Mouse (Mus musculus) hindbrain, embryonic 10.5 days (tissue): ENCODE data around the gene Znhit2. TPM values are rescaled to one million over a fixed set of nuclear protein-coding genes. Genes with fewer than 3 reads are reported as not detected.
A peak's percentile ranks its signal among the peaks of the same experiment; 100 is the strongest.

ENCODE experiments used
- DNase-seq: peaks from one replicate; pipeline ENCODE4 v3.0.0-alpha.2; 2017; ENCODE audit warnings: low spot score
- H3K27ac ChIP-seq: fragments of 300-500 bp; sonication (generic); 2 replicates; pipeline ENCODE4 v1.5.1; 2016; ENCODE audit warnings: mild to moderate bottlenecking, moderate library complexity
- H3K27me3 ChIP-seq: fragments of 300-500 bp; sonication (generic); 2 replicates; pipeline ENCODE4 v1.6.1; 2016; ENCODE audit warnings: mild to moderate bottlenecking; ENCODE audit not compliant: poor library complexity, insufficient read depth, severe bottlenecking
- H3K36me3 ChIP-seq: fragments of 300-500 bp; sonication (generic); 2 replicates; pipeline ENCODE4 v1.6.1; 2016; ENCODE audit warnings: mild to moderate bottlenecking, moderate library complexity
- H3K4me1 ChIP-seq: fragments of 300-500 bp; sonication (generic); replicated peaks from 2 replicates; pipeline ENCODE4 v1.6.1; 2016; ENCODE audit warnings: mild to moderate bottlenecking
- H3K4me3 ChIP-seq: fragments of 300-500 bp; sonication (generic); 2 replicates; pipeline ENCODE4 v1.5.1; 2016; ENCODE audit warnings: mild to moderate bottlenecking, moderate library complexity
- H3K9me3 ChIP-seq: fragments of 300-500 bp; sonication (generic); 2 replicates; pipeline ENCODE4 v1.6.1; 2016; ENCODE audit warnings: mild to moderate bottlenecking, moderate library complexity
- WGBS: fragments of 180-500 bp; shearing (Covaris S2); methylation state at CpG from one replicate; pipeline ENCODE4 v1.1.7; 2016; 5-methylcytosine and 5-hydroxymethylcytosine counted together
- polyA plus RNA-seq: library from polyadenylated mRNA; unstranded; fragments of >200 nt; fragmentation: Nextera tagmentation; extraction: Ambion mirVana; gene quantifications from 2 replicates; pipeline ENCODE4 v1.2.1, GENCODE M21; 2016

The Znhit2 gene
- polyA plus RNA-seq, result 38.3 and 41.9 TPM in 2 replicates

DNA sequence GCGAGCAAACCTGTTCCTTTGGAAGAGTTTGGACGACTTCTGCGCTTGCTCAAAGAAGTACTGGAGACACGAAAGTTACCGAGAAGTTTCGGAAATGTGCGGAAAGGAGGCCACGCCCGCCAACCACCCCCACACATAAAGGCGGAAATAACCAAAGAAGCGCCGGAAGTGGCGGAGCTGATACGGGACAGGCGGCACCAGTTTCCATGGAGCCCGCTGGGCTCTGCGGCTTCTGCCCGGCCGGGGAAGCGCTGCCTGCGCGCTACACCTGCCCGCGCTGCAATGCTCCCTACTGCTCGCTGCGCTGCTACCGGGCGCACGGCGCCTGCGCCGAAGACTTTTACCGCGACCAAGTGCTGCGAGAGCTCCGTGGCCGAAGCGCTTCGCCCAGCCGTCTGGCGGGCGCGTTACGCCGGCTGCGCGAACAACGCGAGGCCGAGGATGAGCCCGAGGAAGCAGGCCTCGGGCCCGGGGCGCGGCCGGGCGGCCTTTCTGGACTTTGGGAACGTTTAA lies at the start of gene Znhit2:
TSS of gene Znhit2 (plus strand) at position 172 of the 513 bp plus-strand sequence.
- no peaks in the 10 kb centered on the region for H3K9me3 ChIP-seq
- under 1% methylated on average over 58 of the region's 58 CpGs for WGBS
- no peaks in the 10 kb centered on the region for H3K27me3 ChIP-seq
- H3K4me1 ChIP-seq, result peaks cover 49% of the 10 kb centered on the region
- peaks cover 34% of the 10 kb centered on the region for H3K36me3 ChIP-seq
- peak within 1 kb of the TSS; percentile 90 for H3K4me3 ChIP-seq
- peak; percentile 91 for DNase-seq
- peak within 1 kb of the TSS; percentile 96 for H3K27ac ChIP-seq

DNA sequence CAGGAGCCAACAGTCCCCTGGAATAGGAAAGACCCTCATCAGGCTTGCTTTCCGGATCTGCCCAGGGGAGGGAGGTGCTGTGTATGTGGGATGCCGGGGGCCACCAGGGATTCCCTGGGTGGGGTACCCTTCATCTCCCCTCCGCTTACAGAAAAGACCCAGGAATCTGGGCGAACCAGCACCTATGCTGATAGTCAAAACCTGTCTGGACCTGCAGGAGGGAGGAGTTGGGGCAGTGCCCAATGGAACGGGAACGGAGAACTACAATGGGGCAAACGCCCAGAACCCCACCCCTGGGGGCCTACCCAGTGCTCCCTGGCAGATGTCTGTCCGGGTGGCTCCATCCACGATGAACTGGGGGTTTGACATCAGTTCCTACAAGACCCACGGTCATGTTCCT lies 47.3 kb upstream of the Znhit2 start:
- Histone ChIP-seq H3K27me3 (peaks cover 45% of the 10 kb centered on the region), H3K4me3 (no peak overlapping the region), H3K4me1 (peaks cover 35% of the 10 kb centered on the region), H3K36me3 (no peaks in the 10 kb centered on the region), H3K27ac (no peak overlapping the region), H3K9me3 (no peaks in the 10 kb centered on the region)
- DNase-seq, result no peak
- WGBS, result 89% methylated on average over 10 of the region's 10 CpGs

DNA sequence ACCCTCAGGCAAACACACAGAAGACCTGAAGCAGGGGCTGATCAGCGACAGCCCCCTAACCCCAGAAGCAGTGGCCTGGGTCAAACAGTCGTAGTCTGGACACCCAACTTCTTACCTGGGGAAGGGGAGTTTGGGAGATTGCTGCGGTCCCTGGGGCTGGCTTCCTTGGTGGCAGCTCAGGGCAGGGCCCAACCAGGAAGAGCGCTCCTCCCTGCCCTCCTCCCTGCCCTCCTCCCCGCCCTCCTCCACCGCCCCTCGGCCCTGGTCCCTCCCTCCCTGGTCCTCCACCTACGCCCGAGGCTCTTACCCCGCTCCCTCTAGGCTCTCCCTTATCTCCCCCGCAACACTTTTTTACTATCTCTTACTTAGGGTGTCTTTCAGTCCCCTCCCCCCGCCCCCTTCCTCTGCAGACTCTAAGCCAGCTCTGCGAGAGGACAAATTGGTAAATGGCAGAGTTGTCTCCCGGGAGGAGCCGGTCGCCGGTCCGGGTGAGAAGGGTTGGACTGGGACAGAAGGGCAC lies 45.9 kb upstream of the Znhit2 start:
- Histone ChIP-seq H3K4me1 (peaks cover 35% of the 10 kb centered on the region), H3K27me3 (peaks cover 45% of the 10 kb centered on the region), H3K27ac (peak overlapping the region; percentile 85), H3K36me3 (no peaks in the 10 kb centered on the region), H3K9me3 (no peaks in the 10 kb centered on the region), H3K4me3 (peak overlapping the region; percentile 65)
- no peak for DNase-seq
- WGBS, result 3% methylated on average over 18 of the region's 18 CpGs

DNA sequence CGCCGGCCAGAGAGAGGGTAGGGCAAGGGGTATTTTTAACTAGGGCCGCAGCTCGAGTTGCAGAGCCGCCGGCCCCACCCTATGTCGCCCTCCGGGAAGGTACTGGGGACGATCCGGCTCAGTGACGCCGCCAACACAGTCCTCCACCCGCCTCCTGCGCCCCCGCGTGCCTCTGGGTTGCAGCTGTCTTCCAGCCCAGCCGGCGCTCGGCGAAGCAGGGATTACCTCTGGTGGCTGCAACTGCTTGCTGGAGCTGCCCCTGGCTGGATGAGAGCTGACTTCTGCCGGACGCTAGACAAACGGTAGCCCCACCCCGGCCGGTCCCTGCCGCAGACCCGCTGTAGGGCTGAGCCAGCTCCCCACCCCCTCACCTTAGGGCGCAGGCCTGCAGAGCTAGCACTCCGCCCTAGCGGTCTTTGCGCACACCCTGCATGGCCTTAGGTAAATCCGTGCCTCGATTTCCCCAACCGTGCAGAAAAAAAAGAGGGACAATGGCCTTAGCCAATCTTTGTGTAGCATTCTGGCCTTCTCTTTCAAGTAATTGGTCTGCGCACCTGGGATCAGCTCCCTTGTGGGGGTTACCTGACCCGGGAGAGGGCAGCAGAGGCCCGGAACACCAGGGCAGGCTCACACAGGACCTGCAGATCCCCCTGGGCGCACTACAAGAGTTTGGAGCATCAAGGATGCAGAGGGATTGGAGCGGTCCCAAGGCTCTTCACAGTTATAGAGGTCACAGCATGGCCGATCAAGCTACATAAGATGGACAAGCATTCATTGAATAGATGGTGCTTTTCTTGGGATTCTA lies 45.3 kb upstream of the Znhit2 start, which contains the start of gene Capn1:
TSS of gene Capn1 (minus strand) at position 387 of the 805 bp plus-strand sequence.
- WGBS, result 2% methylated on average over 40 of the region's 40 CpGs
- H3K36me3 ChIP-seq, result no peaks in the 10 kb centered on the region
- H3K27me3 ChIP-seq, result peaks cover 45% of the 10 kb centered on the region
- H3K4me3 ChIP-seq, result peak within 1 kb of the TSS; percentile 65
- H3K4me1 ChIP-seq, result peaks cover 35% of the 10 kb centered on the region
- no peaks in the 10 kb centered on the region for H3K9me3 ChIP-seq
- peak; percentile 77 for DNase-seq
- H3K27ac ChIP-seq, result peak within 1 kb of the TSS; percentile 85

DNA sequence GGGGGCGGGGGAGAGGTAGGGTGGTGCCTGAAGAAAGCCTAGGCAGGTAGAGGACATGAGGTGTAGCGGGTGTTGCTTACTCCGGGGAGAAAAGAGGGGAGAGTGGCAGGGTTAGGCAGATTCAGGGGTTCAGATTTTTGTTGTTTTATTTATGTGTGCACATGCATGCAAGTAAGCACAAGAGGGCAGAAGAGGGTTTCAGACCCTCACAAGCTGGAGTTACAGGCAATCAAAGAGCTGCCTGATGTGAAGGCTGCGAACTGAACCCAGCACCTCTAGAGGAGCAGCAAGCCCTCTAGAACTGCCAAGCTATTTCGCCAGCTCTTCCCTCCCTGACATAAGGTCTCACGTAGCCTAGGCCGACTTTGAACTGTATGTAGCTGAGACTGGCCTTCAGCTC lies 44.5 kb upstream of the Znhit2 start:
- peaks cover 32% of the 10 kb centered on the region for H3K4me1 ChIP-seq
- no peaks in the 10 kb centered on the region for H3K9me3 ChIP-seq
- H3K36me3 ChIP-seq, result no peaks in the 10 kb centered on the region
- 44% methylated on average over 7 of the region's 7 CpGs for WGBS
- no peak for DNase-seq
- peaks cover 45% of the 10 kb centered on the region for H3K27me3 ChIP-seq
- no peak overlapping the region for H3K27ac ChIP-seq
- peak overlapping the region; percentile 65; the same call in 1 of the 2 replicates for H3K4me3 ChIP-seq

DNA sequence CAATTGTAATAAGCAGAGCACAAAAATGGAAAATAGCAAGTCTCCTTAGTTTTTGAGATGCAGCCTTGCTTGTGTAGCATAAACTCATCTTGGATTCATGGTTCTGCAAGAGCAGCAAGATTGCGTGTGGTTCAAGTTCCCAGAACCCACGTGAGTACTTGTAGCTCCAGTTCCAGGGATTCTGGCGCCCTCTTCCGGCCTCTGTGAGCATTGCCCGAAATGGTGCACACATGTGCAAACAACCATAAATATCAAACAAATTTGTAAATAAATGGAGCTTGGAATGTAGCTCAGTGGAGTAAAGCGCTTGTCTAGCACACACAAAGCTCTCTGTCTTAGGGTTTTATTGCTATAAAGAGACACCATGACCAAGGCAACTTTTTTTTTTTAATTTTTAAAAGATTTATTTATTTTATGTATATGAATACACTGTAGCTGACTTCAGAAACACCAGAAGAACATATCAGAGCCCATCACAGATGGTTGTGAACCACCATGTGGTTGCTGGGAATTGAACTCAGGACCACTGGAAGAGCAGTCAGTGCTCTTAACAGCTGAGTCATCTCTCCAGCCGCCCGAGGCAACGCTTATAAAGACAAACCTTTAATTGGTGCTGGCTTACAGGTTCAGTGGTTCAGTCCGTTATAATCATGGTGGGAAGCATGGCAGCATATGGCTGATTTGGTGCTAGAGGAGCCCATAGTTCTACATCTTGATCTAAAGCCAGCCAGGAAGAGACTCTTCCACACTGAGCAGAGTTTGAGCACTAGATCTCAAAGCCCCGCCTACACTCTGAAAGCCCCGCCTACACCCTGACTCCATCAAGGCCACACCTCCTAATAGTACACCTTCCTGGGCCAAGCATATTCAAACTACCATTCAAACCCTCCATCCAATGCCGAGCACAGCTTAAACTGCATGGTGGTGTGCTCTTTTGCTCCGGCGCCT lies 42.6 kb upstream of the Znhit2 start:
- peaks cover 34% of the 10 kb centered on the region for H3K4me1 ChIP-seq
- peak; percentile 86 for DNase-seq
- no peaks in the 10 kb centered on the region for H3K9me3 ChIP-seq
- no peaks in the 10 kb centered on the region for H3K36me3 ChIP-seq
- peaks cover 43% of the 10 kb centered on the region for H3K27me3 ChIP-seq
- H3K27ac ChIP-seq, result no peak overlapping the region
- WGBS, result 31% methylated on average over 15 of the region's 15 CpGs
- H3K4me3 ChIP-seq, result no peak overlapping the region

DNA sequence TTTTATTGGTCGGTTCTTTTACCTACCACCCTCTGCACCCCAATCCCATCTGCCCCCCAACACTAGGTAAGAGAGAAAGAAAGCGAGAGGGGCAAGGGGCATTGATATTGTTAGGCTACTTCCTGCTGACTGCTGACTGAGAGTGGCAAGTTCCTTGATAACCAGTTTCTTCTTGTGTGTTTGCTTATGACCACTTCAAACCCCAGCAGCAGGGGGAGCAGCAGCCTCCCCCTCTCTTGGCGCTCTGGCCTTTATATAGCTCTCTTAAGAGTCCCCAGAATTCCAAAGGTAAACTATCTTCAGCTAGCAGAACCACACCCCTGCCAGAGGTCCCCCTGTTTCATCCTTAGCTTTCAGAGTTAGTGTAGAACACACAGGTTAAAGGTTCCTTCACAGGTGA lies 40.7 kb upstream of the Znhit2 start:
- Histone ChIP-seq H3K4me3 (no peak overlapping the region), H3K4me1 (peaks cover 21% of the 10 kb centered on the region), H3K36me3 (no peaks in the 10 kb centered on the region), H3K9me3 (no peaks in the 10 kb centered on the region), H3K27me3 (peaks cover 29% of the 10 kb centered on the region), H3K27ac (no peak overlapping the region)
- DNase-seq, result no peak
- 56% methylated on average over 3 of the region's 3 CpGs for WGBS

DNA sequence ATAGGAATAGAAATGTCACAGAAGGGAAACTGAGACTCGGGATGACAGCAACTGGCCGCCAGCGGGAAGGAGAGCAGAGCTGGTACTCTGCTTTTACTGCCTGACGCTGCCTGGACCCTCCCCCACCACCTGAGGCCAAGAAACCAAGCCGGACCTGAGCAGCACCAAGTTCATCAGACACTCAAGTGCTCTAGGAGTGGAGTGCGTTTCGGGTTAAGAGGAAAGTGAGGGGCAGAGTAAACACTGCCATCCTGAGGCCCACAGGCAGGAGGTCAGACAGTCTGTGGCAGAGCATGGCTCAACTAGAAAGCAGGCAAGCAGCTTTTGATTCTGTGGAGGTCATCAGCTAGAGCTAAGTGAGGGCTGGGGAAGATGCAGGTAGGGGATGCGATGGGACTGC lies 37.9 kb upstream of the Znhit2 start:
- WGBS, result 64% methylated on average over 8 of the region's 8 CpGs
- DNase-seq, result no peak
- H3K36me3 ChIP-seq, result no peaks in the 10 kb centered on the region
- H3K27me3 ChIP-seq, result peaks cover 5% of the 10 kb centered on the region; the same call in 1 of the 2 replicates
- H3K4me1 ChIP-seq, result peaks cover 9% of the 10 kb centered on the region; the same call in 1 of the 2 replicates
- no peak overlapping the region for H3K4me3 ChIP-seq
- no peak overlapping the region for H3K27ac ChIP-seq
- H3K9me3 ChIP-seq, result no peaks in the 10 kb centered on the region

DNA sequence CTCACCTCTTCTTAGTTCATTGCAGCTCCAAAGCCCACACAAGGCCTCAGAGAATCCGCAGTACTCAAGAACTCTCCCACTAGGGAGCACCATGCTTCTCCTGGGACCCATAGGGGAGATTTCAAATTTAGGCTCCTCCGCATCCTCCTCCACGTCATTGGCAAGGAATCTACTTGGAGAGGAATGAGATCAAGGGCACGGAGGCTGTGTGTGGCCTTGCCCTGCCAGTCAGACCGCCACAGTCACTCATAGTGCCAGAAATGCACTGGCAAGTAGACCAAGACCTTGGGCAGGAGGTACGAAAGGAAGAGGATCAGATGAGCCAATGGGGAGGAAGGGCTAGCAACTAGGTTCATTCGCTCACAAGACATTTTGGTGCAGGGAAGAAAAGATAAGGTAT lies 37.1 kb upstream of the Znhit2 start:
- H3K4me1 ChIP-seq, result peaks cover 9% of the 10 kb centered on the region; the same call in 1 of the 2 replicates
- WGBS, result 85% methylated on average over 7 of the region's 7 CpGs
- H3K27ac ChIP-seq, result 0 out of 2 replicates have a peak overlapping the region, but pooled peaks have one; percentile 6
- peaks cover 5% of the 10 kb centered on the region; the same call in 1 of the 2 replicates for H3K27me3 ChIP-seq
- no peak overlapping the region for H3K4me3 ChIP-seq
- H3K9me3 ChIP-seq, result no peaks in the 10 kb centered on the region
- no peaks in the 10 kb centered on the region for H3K36me3 ChIP-seq
- DNase-seq, result no peak

DNA sequence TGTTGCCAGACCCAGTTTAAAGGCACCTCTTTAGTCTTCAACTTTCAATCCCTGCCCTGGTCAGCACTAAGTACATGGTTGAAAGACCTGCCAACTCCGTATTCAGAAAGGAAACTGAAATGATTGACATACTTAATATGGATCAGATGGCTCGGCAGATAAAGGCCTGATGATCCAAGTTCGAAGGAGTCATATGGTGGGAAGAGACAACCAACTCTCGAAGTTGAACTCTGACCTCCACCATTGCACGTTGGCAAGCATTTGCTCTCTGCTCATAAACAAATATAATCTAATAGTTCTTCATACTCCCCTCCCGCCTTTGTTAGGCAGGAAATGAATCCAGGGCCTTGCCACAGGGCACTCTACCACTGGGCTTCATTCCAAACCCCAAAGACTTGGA lies 32.0 kb upstream of the Znhit2 start:
- no peaks in the 10 kb centered on the region for H3K27me3 ChIP-seq
- WGBS, result 91% methylated on average over 6 of the region's 6 CpGs
- no peak overlapping the region for H3K27ac ChIP-seq
- no peaks in the 10 kb centered on the region for H3K9me3 ChIP-seq
- no peak for DNase-seq
- no peak overlapping the region for H3K4me3 ChIP-seq
- H3K36me3 ChIP-seq, result no peaks in the 10 kb centered on the region
- no peaks in the 10 kb centered on the region for H3K4me1 ChIP-seq

DNA sequence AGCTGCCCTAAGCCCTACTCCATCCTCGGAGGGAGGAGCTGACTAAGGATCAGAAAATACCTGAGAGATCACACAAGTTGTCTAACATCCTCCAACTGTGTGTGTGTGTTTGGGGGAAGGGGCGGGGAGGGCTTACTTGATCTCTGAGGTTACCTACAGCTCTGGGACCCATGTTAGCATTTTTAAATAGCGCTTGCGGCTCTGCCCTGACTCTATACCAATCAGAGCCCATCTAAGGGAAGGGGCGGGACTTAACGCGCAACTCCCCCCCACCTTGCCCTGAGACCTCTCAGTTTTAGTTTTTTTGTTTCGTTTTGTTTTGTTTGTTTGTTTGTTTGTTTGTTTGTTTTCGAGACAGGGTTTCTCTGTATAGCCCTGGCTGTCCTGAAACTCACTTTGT lies 31.6 kb upstream of the Znhit2 start:
- Histone ChIP-seq H3K9me3 (no peaks in the 10 kb centered on the region), H3K4me3 (no peak overlapping the region), H3K27me3 (no peaks in the 10 kb centered on the region), H3K27ac (no peak overlapping the region), H3K4me1 (no peaks in the 10 kb centered on the region), H3K36me3 (no peaks in the 10 kb centered on the region)
- DNase-seq, result no peak
- 79% methylated on average over 9 of the region's 9 CpGs for WGBS

DNA sequence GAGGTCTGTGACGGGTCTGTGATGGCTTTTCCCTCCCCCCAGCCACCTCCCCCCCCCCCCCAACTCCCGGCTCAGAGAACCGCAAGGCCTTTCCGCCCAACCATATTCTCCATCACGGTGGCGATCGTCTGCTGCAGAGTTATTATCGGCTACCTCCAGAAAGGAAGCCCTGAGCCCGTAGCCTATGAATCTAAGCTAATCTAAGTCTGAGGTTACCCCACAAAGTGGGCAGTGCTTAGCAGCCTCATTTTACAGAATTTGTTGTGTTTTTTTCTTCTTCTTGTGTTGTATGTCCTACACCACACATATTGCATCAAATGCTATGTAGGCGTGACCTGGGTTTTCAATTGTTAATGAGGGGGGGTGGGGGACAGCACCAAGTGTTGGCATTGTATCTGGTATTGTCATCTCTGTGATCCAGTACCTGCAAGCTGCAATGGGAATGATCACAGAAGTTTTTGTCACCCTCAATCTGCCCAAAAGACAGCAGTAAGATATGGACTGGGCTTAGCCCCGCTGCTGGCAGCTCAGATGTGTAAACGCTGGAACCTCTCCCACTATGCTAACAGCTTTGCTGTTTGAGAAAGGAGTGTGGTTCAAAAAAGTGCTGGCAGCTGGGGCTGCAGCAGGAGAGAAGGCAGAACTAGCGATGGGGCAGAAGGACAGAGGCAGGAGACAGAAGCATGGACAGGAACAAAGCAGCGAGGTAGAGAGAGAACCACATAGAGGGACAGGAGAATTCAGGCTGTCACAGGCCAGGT lies 30.3 kb upstream of the Znhit2 start:
- Histone ChIP-seq H3K9me3 (no peaks in the 10 kb centered on the region), H3K27ac (no peak overlapping the region), H3K36me3 (no peaks in the 10 kb centered on the region), H3K4me1 (no peaks in the 10 kb centered on the region), H3K27me3 (no peaks in the 10 kb centered on the region), H3K4me3 (no peak overlapping the region)
- DNase-seq, result no peak
- WGBS, result 74% methylated on average over 14 of the region's 14 CpGs
